Mouse (Mus musculus) midbrain, embryonic 10.5 days (tissue): ENCODE data around the gene Ttyh2. TPM values are rescaled to one million over a fixed set of nuclear protein-coding genes. Genes with fewer than 3 reads are reported as not detected.
A peak's percentile ranks its signal among the peaks of the same experiment; 100 is the strongest.

ENCODE experiments used
- DNase-seq: peaks from one replicate; pipeline ENCODE4 v3.0.0-alpha.2; 2017; ENCODE audit warnings: low spot score
- H3K27ac ChIP-seq: fragments of 300-500 bp; sonication (generic); replicated peaks from 2 replicates; pipeline ENCODE4 v1.5.1; 2016; ENCODE audit warnings: mild to moderate bottlenecking
- H3K27me3 ChIP-seq: fragments of 300-500 bp; sonication (generic); 2 replicates; pipeline ENCODE4 v1.6.1; 2016; ENCODE audit warnings: low read depth, mild to moderate bottlenecking; ENCODE audit not compliant: poor library complexity, severe bottlenecking
- H3K36me3 ChIP-seq: fragments of 300-500 bp; sonication (generic); 2 replicates; pipeline ENCODE4 v1.6.1; 2016; ENCODE audit warnings: mild to moderate bottlenecking, moderate library complexity
- H3K4me1 ChIP-seq: fragments of 300-500 bp; sonication (generic); 2 replicates; pipeline ENCODE4 v1.6.1; 2016
- H3K4me3 ChIP-seq: fragments of 300-500 bp; sonication (generic); 2 replicates; pipeline ENCODE4 v1.5.1; 2016; ENCODE audit warnings: mild to moderate bottlenecking, moderate library complexity
- H3K9me3 ChIP-seq: fragments of 300-500 bp; sonication (generic); replicated peaks from 2 replicates; pipeline ENCODE4 v1.6.1; 2016; ENCODE audit warnings: mild to moderate bottlenecking
- WGBS: fragments of 180-500 bp; shearing (Covaris S2); methylation state at CpG from one replicate; pipeline ENCODE4 v1.1.7; 2016; 5-methylcytosine and 5-hydroxymethylcytosine counted together
- polyA plus RNA-seq: library from polyadenylated mRNA; unstranded; fragments of >200 nt; fragmentation: Nextera tagmentation; extraction: Ambion mirVana; gene quantifications from 2 replicates; pipeline ENCODE4 v1.2.1, GENCODE M21; 2016

The Ttyh2 gene
- polyA plus RNA-seq, 1 experiment from 2014 or later, result 9.6 TPM

DNA sequence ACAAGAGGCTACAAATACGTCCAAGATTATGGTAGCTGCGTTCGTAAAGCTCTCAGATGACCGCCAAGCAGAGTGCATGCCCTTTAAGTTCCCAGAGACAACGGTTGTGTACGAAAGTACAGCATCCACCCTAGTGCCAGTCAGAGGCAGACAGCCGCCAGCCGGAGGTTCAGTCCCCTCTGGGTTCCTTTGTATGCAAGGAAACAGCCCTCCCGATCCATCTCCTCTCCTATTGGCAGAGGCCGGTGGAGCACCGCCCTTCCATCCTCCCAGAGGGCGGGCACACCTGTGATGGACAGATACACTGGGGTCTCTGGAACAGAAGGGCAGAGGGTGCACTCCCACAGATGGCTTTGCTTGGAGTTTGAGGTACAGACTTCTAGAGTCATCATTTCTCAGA is 33.0 kb upstream of the Ttyh2 start:
- H3K4me1 ChIP-seq, result peaks cover 35% of the 10 kb centered on the region
- H3K36me3 ChIP-seq, result no peaks in the 10 kb centered on the region
- peak; percentile 63 for DNase-seq
- peaks cover 47% of the 10 kb centered on the region for H3K27me3 ChIP-seq
- H3K9me3 ChIP-seq, result peaks cover 7% of the 10 kb centered on the region; the same call in 1 of the 2 replicates
- H3K27ac ChIP-seq, result peak overlapping the region; percentile 76
- WGBS, result 52% methylated on average over 12 of the region's 12 CpGs
- H3K4me3 ChIP-seq, result no peak overlapping the region

DNA sequence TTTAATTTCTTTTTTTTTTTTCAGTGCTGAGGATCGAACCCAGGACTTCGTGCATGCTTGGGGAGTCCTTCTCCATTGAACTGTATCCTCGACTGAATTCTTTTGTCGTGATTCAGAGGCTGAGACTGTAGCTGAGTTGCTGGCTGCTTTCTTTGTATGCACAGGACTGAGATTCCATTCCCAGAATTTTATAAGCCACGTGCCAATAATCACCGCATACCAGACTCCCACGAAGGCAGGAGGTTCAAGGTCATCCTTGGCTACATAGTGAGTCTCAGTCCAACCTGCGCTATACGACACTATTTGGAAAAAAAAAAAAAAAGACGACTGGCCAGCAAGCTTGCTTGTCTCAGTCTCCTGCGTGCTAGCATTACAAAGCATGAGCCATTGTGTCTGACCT is 32.3 kb upstream of the Ttyh2 start:
- Histone ChIP-seq H3K36me3 (no peaks in the 10 kb centered on the region), H3K27me3 (peaks cover 39% of the 10 kb centered on the region), H3K9me3 (peaks cover 7% of the 10 kb centered on the region; the same call in 1 of the 2 replicates), H3K4me1 (peaks cover 30% of the 10 kb centered on the region), H3K4me3 (no peak overlapping the region), H3K27ac (no peak overlapping the region)
- DNase-seq, result no peak
- WGBS, result 81% methylated on average over 11 of the region's 11 CpGs

DNA sequence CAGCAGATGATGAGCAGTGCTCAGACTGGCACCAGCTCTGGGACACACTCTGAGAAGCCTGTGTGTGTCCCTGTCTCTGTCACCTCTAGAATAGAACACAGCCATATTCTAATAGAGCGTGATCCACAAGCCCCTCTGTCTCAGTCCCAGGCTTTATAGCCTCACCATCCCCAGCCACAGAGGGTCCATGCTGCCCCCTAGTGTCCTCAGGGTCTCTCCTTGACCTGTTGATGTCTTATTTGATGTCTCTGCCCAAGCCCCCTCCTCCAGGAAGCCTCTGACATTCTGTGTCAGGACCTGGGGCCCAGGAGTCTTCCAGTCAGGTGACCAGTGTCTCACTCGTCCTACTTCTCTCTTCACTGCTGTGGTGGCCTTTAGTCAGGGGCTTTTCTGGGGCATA is 31.1 kb upstream of the Ttyh2 start:
- peaks cover 7% of the 10 kb centered on the region; the same call in 1 of the 2 replicates for H3K9me3 ChIP-seq
- 38% methylated on average over 2 of the region's 2 CpGs for WGBS
- H3K4me1 ChIP-seq, result peaks cover 24% of the 10 kb centered on the region
- no peak for DNase-seq
- H3K27me3 ChIP-seq, result peaks cover 27% of the 10 kb centered on the region
- H3K36me3 ChIP-seq, result no peaks in the 10 kb centered on the region
- H3K27ac ChIP-seq, result no peak overlapping the region
- H3K4me3 ChIP-seq, result no peak overlapping the region

- no peak overlapping the region for H3K27ac ChIP-seq
- no peak for DNase-seq
- peaks cover 17% of the 10 kb centered on the region; the same call in 1 of the 2 replicates for H3K27me3 ChIP-seq
- 64% methylated on average over 4 of the region's 4 CpGs for WGBS
- no peak overlapping the region for H3K4me3 ChIP-seq
- no peaks in the 10 kb centered on the region for H3K36me3 ChIP-seq
- H3K9me3 ChIP-seq, result peaks cover 7% of the 10 kb centered on the region; the same call in 1 of the 2 replicates
- peaks cover 5% of the 10 kb centered on the region; the same call in 1 of the 2 replicates for H3K4me1 ChIP-seq
Measured at GRCm38 (mm10) chr11:114649510-114649909, 25.7 kb upstream of the Ttyh2 start.

- no peak overlapping the region for H3K4me3 ChIP-seq
- no peak for DNase-seq
- no peaks in the 10 kb centered on the region for H3K9me3 ChIP-seq
- 0 out of 2 replicates have a peak overlapping the region, but pooled peaks have one; percentile 9 for H3K27ac ChIP-seq
- peaks cover 24% of the 10 kb centered on the region for H3K4me1 ChIP-seq
- H3K36me3 ChIP-seq, result no peaks in the 10 kb centered on the region
- WGBS, result 9% methylated on average over 16 of the region's 16 CpGs
- H3K27me3 ChIP-seq, result peaks cover 24% of the 10 kb centered on the region; the same call in 1 of the 2 replicates
Measured at GRCm38 (mm10) chr11:114652531-114652930, 22.7 kb upstream of the Ttyh2 start.

DNA sequence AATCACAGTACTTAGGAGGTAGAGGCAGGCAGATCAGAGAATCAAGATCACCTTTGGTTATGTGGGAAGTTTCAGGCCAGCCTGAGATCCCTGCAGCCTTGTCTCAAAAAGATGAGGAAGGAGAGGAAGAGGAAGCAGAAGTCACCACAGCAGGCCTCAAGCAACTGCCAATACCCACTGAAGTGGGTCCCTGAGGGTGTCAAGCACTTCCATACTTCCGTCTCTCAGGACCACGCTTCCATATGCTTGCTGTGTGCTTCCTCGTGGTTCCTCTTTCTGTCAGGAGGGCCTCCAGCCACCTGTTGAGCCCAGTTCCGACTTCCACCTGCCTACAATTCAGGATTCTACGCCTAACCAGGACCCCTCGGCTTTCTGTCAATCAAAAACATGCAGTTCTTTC is 21.6 kb upstream of the Ttyh2 start:
- WGBS, result 83% methylated on average over 6 of the region's 6 CpGs
- Histone ChIP-seq H3K27me3 (peaks cover 24% of the 10 kb centered on the region; the same call in 1 of the 2 replicates), H3K4me3 (no peak overlapping the region), H3K27ac (no peak overlapping the region), H3K36me3 (no peaks in the 10 kb centered on the region), H3K9me3 (no peaks in the 10 kb centered on the region), H3K4me1 (peaks cover 27% of the 10 kb centered on the region)
- DNase-seq, result no peak

DNA sequence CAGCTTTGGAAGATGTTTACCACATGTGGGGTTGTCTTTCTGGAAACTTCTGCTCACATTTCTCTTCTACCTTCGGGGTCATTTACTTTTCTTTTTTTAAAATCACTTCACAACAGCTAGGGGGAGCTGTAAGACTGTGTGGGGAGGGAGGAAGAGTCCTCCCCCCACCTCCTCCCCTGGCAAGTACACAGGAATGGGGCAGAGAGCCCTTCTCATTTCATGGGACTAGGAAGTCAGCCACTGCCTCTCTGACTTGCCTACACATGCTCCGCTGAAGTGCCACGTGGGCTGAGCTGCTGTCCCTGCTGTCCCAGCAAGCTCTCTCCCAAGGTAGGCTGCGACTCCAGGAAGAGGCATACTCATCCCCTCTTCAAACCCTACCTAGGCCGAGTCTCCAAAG is 20.7 kb upstream of the Ttyh2 start:
- peaks cover 27% of the 10 kb centered on the region for H3K4me1 ChIP-seq
- DNase-seq, result no peak
- H3K4me3 ChIP-seq, result no peak overlapping the region
- H3K36me3 ChIP-seq, result no peaks in the 10 kb centered on the region
- H3K27ac ChIP-seq, result no peak overlapping the region
- no peaks in the 10 kb centered on the region for H3K9me3 ChIP-seq
- 67% methylated on average over 5 of the region's 5 CpGs for WGBS
- peaks cover 24% of the 10 kb centered on the region; the same call in 1 of the 2 replicates for H3K27me3 ChIP-seq

DNA sequence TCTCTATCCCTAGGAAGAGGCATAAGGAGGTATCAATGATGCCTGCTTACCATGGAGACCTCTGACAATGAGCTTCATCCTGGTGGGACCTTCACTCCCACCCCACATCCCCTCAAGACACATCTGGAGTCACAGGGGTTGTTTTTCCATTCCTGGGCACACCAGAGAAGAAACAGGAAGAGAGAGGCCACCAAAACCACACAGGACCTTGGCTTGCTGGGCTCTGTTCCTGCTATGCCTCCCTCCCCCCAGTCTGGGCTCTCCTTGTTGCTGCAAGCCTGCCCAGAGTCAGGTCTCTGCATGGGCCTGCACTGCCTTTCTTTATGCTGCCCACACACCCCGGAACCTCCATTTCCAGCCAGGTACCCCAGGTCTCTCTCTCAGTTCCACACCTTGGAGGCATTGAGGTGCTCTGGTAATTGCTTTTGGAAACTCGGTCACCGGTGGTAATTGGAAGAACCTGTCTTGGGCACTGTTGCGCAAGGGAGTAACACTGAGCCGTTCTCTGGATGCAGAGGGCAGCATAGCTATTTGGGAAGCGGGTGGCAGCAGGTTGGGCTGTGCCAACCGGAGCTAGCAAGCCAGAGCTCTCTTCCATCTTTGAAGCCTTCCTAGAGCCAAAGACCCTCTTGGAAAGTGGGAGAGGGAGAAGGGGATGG is 19.8 kb upstream of the Ttyh2 start:
- no peak overlapping the region for H3K27ac ChIP-seq
- peaks cover 24% of the 10 kb centered on the region; the same call in 1 of the 2 replicates for H3K27me3 ChIP-seq
- H3K36me3 ChIP-seq, result no peaks in the 10 kb centered on the region
- no peak overlapping the region for H3K4me3 ChIP-seq
- no peaks in the 10 kb centered on the region for H3K9me3 ChIP-seq
- peaks cover 27% of the 10 kb centered on the region for H3K4me1 ChIP-seq
- DNase-seq, result no peak
- 88% methylated on average over 7 of the region's 7 CpGs for WGBS

GRCm38 (mm10) chr11:114656994-114657644 is 18.1 kb upstream of the Ttyh2 start:
- Histone ChIP-seq H3K4me1 (peaks cover 27% of the 10 kb centered on the region), H3K27me3 (peaks cover 24% of the 10 kb centered on the region; the same call in 1 of the 2 replicates), H3K27ac (peak overlapping the region; percentile 58), H3K4me3 (no peak overlapping the region), H3K36me3 (no peaks in the 10 kb centered on the region), H3K9me3 (no peaks in the 10 kb centered on the region)
- 59% methylated on average over 27 of the region's 27 CpGs for WGBS
- DNase-seq, result no peak

DNA sequence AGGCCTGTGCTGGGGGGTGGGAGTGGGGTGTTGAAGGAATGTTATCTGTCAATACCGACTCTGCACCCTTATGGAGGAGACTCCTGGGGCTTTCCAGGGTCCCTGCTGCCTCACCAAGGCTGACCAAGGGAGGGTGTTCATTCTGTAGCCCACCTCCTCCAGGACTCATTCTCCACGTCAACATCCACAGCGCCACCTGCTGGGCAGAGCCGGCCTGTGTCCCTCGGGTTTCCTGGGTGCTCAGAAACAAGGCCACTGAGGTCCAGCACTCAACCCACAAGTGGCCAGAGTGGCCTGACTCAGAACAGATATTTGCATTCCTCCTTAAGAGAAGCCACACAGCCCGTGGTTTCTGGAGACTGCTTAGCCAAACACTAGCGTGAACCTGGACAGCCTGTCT is 17.5 kb upstream of the Ttyh2 start:
- Histone ChIP-seq H3K27me3 (peaks cover 20% of the 10 kb centered on the region; the same call in 1 of the 2 replicates), H3K4me1 (peaks cover 22% of the 10 kb centered on the region), H3K36me3 (no peaks in the 10 kb centered on the region), H3K9me3 (no peaks in the 10 kb centered on the region), H3K27ac (peak overlapping the region; percentile 58), H3K4me3 (no peak overlapping the region)
- 23% methylated on average over 7 of the region's 7 CpGs for WGBS
- peak; percentile 78 for DNase-seq

GRCm38 (mm10) chr11:114662161-114662560 is 13.1 kb upstream of the Ttyh2 start:
- Histone ChIP-seq H3K36me3 (no peaks in the 10 kb centered on the region), H3K27ac (no peak overlapping the region), H3K4me1 (peaks cover 12% of the 10 kb centered on the region), H3K27me3 (peaks cover 10% of the 10 kb centered on the region), H3K4me3 (no peak overlapping the region), H3K9me3 (no peaks in the 10 kb centered on the region)
- WGBS, result 94% methylated on average over 14 of the region's 14 CpGs
- DNase-seq, result no peak

DNA sequence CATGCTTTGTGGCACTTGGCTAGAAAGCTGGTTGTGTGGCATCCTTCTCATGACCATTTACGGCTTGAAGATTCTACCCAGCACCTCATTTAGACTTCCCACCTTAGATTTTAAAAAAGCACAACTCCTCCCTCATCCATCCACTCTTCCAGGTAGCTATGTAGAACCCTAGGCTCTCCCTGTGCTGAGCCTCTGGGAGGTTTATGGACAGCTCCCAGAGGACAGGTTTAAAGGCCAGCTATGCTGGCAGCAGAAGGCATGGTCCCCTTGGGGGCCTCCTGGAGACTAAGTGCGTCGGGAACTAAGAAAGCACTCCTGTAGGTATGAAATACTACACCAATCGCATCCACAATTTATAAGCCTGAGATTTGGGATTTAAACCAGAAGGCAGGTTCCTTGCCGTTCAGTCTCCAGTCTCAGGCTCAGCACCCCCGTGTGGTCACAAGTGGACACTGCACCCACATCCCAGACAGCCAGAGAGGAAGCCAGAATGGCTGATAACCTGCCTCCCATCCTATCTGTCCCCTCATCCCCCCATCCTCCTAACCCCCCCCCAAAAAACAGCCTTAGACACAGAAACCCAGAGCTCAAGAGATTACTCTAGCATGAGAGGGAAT is 12.4 kb upstream of the Ttyh2 start:
- Histone ChIP-seq H3K36me3 (no peaks in the 10 kb centered on the region), H3K27ac (no peak overlapping the region), H3K4me1 (peaks cover 6% of the 10 kb centered on the region; the same call in 1 of the 2 replicates), H3K27me3 (peaks cover 10% of the 10 kb centered on the region), H3K4me3 (no peak overlapping the region), H3K9me3 (no peaks in the 10 kb centered on the region)
- peak; percentile 57 for DNase-seq
- 38% methylated on average over 6 of the region's 6 CpGs for WGBS

DNA sequence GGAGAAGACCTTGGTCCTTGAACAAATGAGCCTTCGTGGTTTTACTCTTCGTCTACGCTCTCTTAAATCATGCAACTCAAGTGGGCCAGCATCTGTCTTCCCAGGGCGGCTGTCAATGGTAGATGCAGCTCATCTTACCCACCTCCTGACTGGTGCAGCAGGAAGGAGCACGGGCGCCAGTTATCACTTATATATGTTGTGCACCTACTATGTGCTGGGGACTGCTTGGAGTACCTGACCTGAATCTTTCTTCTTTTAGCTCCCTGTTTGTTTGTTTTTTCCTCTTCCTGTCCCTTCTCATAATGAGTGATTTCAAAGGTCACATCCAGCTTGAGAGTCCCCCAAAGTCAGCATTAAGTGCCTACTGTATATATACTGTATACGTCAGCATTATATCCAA is 11.1 kb upstream of the Ttyh2 start:
- peaks cover 10% of the 10 kb centered on the region for H3K27me3 ChIP-seq
- H3K4me1 ChIP-seq, result peaks cover 6% of the 10 kb centered on the region
- WGBS, result 89% methylated on average over 7 of the region's 7 CpGs
- no peak for DNase-seq
- H3K9me3 ChIP-seq, result no peaks in the 10 kb centered on the region
- H3K4me3 ChIP-seq, result no peak overlapping the region
- H3K36me3 ChIP-seq, result no peaks in the 10 kb centered on the region
- no peak overlapping the region for H3K27ac ChIP-seq
